Mouse (Mus musculus) embryonic facial prominence, embryonic 13.5 days (tissue): ENCODE results near the gene Aff3. TPM values are rescaled to one million over a fixed set of nuclear protein-coding genes. Genes with fewer than 3 reads are reported as not detected.

Source experiments
- ATAC-seq: fragments of 200-750 bp; cut with Nextera tagmentation; 2 replicates; pipeline ENCODE4 v1.8.0; 2017; ENCODE audit warnings: low read depth; ENCODE audit not compliant: insufficient number of reproducible peaks, insufficient read depth, low FRiP score, low TSS enrichment
- H3K27ac ChIP-seq: fragments of 300-500 bp; sonication (generic); 2 replicates; pipeline ENCODE4 v1.5.1; 2015; ENCODE audit warnings: moderate library complexity, mild to moderate bottlenecking, inconsistent platforms
- H3K27me3 ChIP-seq: fragments of 300-500 bp; sonication (generic); 2 replicates; pipeline ENCODE4 v1.6.1; 2015; ENCODE audit warnings: mild to moderate bottlenecking, inconsistent platforms
- H3K36me3 ChIP-seq: fragments of 300-500 bp; sonication (generic); 2 replicates; pipeline ENCODE4 v1.6.1; 2015; ENCODE audit warnings: mild to moderate bottlenecking, inconsistent platforms
- H3K4me1 ChIP-seq: fragments of 300-500 bp; sonication (generic); 2 replicates; pipeline ENCODE4 v1.6.1; 2015; ENCODE audit warnings: inconsistent platforms
- H3K4me2 ChIP-seq: fragments of 300-500 bp; sonication (generic); 2 replicates; pipeline ENCODE4 v1.6.1; 2015; ENCODE audit warnings: moderate library complexity, mild to moderate bottlenecking, inconsistent platforms
- H3K4me3 ChIP-seq: fragments of 300-500 bp; sonication (generic); 2 replicates; pipeline ENCODE4 v1.5.1; 2015; ENCODE audit warnings: mild to moderate bottlenecking, inconsistent platforms
- H3K9ac ChIP-seq: fragments of 300-500 bp; sonication (generic); 2 replicates; pipeline ENCODE4 v1.6.1; 2015; ENCODE audit warnings: mild to moderate bottlenecking, inconsistent platforms
- H3K9me3 ChIP-seq: fragments of 300-500 bp; sonication (generic); 2 replicates; pipeline ENCODE4 v1.6.1; 2016; ENCODE audit warnings: inconsistent platforms
- WGBS: fragments of 180-500 bp; shearing (Covaris S2); methylation state at CpG from one replicate; pipeline ENCODE4 v1.1.7; 2015; ENCODE audit warnings: mixed read lengths; 5-methylcytosine and 5-hydroxymethylcytosine counted together
- polyA plus RNA-seq: library from polyadenylated mRNA; unstranded; fragments of >200 nt; fragmentation: Nextera tagmentation; extraction: Ambion mirVana; gene quantifications from 2 replicates; pipeline ENCODE4 v1.2.1, GENCODE M21; 2015

The Aff3 gene
- polyA plus RNA-seq, 1 experiment from 2014 or later: 12.0 TPM

DNA sequence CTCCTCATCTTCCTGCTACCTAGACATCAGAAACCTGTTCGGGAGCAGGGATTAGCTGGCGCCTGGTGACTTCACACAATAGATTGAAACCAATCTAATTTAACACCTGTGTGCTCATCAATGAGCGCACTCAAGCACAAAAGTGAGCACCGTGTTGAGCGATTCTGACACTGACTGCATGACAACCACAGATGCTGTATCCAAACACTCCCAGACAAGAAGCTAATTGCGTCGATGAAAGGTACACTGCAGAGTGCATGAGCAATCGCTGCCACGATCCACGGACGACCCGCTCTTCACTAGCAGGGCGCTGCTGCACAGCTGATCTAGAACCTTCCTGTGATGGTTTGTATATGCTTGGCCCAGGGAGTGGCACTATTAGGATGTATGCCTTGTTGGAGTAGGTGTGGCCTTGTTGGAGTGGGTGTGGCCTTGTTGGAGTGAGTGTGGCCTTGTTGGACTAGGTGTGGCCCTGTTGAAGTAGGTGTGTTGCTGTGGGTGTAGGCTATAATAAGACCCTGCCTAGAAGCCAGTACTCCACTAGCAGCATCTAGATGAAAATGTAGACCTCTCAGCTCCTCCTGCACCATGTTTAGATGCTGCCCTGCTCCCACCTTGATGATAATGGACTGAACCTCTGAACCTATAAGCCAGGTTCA is 161.2 kb downstream of the Aff3 start:
- ATAC-seq: no peak
- WGBS: 77% methylated on average over 13 of the region's 13 CpGs

DNA sequence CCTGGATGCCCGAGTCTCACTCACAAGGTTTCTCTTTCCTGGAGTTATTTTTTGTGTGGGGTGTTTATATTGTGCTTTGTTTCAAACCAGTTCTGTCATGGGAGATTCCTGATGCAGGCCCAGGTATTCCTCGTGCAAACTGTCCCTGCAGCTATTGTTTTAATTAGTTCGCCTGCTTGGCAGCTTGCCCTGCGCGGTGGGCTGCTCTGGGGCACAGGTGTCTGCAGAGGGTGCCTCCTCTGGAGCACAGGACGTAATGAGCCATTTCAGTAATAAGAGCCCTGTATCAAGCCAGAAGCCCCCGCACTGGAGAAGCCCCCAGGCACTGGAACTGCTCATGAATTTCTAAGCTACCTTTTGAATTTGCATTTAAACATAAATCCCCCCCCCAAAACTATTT is 162.0 kb downstream of the Aff3 start:
- H3K27me3 ChIP-seq: no peaks in the 10 kb centered on the region
- no peak overlapping the region; the same call in 1 of the 2 replicates for H3K27ac ChIP-seq
- no peak overlapping the region for H3K4me2 ChIP-seq
- no peak for ATAC-seq
- 37% methylated on average over 7 of the region's 7 CpGs for WGBS
- H3K4me3 ChIP-seq: no peak overlapping the region
- H3K9me3 ChIP-seq: no peaks in the 10 kb centered on the region
- no peak overlapping the region for H3K9ac ChIP-seq
- H3K4me1 ChIP-seq: peaks cover 10% of the 10 kb centered on the region
- no peaks in the 10 kb centered on the region for H3K36me3 ChIP-seq

More for the DNA sequence above, 161.2 kb downstream of the Aff3 start:
- Histone ChIP-seq H3K27ac (no peak overlapping the region), H3K36me3 (no peaks in the 10 kb centered on the region), H3K27me3 (no peaks in the 10 kb centered on the region), H3K4me3 (no peak overlapping the region), H3K4me1 (peaks cover 11% of the 10 kb centered on the region), H3K4me2 (no peak overlapping the region), H3K9ac (no peak overlapping the region), H3K9me3 (no peaks in the 10 kb centered on the region)

DNA sequence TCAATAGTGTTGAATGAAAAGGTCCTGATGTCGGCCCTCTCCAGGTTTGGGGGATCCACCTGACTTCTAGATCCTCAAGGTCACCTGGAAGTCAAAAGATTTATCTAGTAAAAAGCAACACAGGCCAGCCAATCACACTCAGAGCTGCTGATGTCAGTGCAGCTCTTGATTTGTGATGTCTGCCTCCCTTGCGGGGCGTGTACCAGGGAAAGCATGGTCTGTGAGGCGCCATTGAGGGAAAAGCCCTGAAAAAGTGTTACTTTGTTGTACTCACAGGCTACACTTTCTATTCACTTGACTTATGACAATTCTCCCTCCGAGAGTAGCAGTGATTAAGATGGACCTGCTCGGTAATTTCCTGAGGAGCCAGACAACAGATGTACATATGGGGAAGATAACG is 163.5 kb downstream of the Aff3 start:
- Histone ChIP-seq H3K36me3 (no peaks in the 10 kb centered on the region), H3K9ac (no peak overlapping the region), H3K4me2 (no peak overlapping the region), H3K27me3 (no peaks in the 10 kb centered on the region), H3K9me3 (no peaks in the 10 kb centered on the region), H3K27ac (no peak overlapping the region), H3K4me1 (peaks cover 20% of the 10 kb centered on the region), H3K4me3 (no peak overlapping the region)
- WGBS: 84% methylated on average over 7 of the region's 7 CpGs
- no peak for ATAC-seq

DNA sequence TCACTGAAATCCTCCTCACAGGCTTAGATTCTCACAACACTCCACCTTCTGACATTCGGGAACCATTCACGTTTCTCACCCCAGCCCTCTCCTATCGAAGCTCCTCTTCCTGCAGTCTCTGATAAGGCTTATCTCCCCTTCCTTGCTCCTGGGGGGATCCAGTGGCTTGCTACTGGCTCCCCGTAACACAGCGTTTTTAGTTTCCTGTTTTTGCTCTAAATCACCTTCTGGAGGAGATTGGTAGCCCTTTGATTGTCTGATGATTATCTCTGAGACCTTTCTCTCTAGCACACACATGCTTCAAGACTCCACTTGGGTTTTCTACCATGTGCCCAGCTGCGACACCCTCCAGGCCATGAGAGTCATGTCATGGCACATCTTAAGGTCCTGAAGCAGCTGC is 165.3 kb downstream of the Aff3 start:
- Histone ChIP-seq H3K4me1 (peaks cover 20% of the 10 kb centered on the region), H3K36me3 (no peaks in the 10 kb centered on the region), H3K27me3 (no peaks in the 10 kb centered on the region), H3K9me3 (no peaks in the 10 kb centered on the region), H3K27ac (no peak overlapping the region), H3K9ac (no peak overlapping the region), H3K4me2 (no peak overlapping the region), H3K4me3 (no peak overlapping the region)
- no peak for ATAC-seq
- WGBS: 76% methylated on average over 6 of the region's 6 CpGs

DNA sequence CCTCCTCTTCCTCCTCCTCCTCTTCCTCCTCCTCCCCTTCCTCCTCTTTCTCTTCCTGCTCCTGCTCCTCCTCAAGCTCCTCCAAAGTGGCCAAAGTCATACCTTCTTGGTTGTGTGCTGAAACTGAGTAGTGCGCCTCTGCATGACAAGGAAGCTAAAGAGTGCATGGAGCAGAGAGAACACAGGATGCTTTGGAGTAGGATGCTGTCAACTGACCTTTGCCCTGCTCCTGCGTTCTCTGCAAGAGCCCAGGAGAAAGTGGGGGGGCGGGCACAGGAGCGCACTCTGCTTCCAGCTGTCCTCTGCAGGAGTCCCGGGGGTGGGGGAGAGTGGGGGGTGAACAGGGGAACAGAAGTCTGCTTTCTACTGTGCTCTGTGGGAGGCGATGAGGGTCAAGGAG is 167.2 kb downstream of the Aff3 start:
- H3K36me3 ChIP-seq: no peaks in the 10 kb centered on the region
- H3K27ac ChIP-seq: no peak overlapping the region
- H3K4me3 ChIP-seq: no peak overlapping the region
- no peaks in the 10 kb centered on the region for H3K9me3 ChIP-seq
- ATAC-seq: no peak
- H3K9ac ChIP-seq: no peak overlapping the region
- H3K4me1 ChIP-seq: peaks cover 20% of the 10 kb centered on the region
- WGBS: 22% methylated on average over 6 of the region's 6 CpGs
- no peak overlapping the region for H3K4me2 ChIP-seq
- no peaks in the 10 kb centered on the region for H3K27me3 ChIP-seq

DNA sequence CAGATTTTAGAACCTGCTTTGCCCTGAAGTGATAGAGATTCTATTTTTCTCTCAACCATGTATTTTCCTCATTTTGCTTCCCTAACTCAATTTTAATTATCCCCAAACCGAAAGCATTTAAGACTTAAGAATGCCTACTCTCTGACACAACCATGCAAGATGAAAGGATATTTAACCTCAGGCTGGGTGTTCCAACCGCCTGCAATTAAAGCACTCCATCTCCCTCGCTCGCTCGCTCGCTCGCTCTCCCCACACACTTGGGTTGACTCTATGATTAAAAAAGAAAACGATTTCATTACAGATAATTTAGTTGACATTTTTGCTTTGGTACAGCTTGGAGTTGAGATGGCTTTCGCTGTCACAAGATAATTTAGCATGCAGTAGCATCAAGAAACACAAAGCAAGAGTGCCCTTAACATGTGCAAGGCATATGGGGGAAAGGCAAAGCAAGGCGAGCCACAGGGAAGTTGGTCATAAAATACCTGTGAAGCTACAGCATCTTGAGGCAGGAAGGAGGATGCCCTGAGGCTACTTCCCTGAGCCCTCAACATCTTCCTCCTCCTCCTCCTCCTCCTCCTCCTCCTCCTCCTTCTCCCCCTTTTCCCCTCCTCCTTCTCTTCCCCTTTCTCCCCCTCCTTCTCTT is 167.7 kb downstream of the Aff3 start:
- H3K4me1 ChIP-seq: peaks cover 19% of the 10 kb centered on the region
- 40% methylated on average over 10 of the region's 10 CpGs for WGBS

DNA sequence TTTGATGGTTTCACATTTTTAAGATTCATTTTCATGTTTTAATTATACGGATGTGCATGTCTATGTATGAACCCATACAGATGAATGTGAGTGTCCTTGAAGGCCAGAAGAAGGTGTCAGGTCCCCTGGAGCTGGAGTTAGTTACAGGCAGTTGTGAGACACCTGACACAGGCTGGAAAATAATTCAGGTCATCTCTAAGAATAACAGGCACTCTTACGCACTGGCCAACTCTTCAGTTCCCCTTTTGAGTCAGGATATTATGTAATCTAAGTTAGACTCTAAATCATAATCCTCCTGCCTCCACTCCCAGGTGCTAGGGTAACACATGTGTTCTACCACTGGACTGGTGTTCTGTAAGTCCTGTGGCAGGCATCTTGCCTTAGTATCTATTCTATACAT is 169.5 kb downstream of the Aff3 start:
- WGBS: 89% methylated on average over 2 of the region's 2 CpGs
- no peaks in the 10 kb centered on the region for H3K27me3 ChIP-seq
- no peaks in the 10 kb centered on the region for H3K36me3 ChIP-seq
- H3K27ac ChIP-seq: no peak overlapping the region
- no peak overlapping the region for H3K4me3 ChIP-seq
- no peaks in the 10 kb centered on the region for H3K9me3 ChIP-seq
- H3K9ac ChIP-seq: no peak overlapping the region
- peaks cover 27% of the 10 kb centered on the region for H3K4me1 ChIP-seq
- ATAC-seq: no peak
- no peak overlapping the region for H3K4me2 ChIP-seq

More for the DNA sequence above, 167.7 kb downstream of the Aff3 start:
- Histone ChIP-seq H3K9ac (no peak overlapping the region), H3K4me2 (no peak overlapping the region), H3K27me3 (no peaks in the 10 kb centered on the region), H3K27ac (no peak overlapping the region), H3K9me3 (no peaks in the 10 kb centered on the region), H3K36me3 (no peaks in the 10 kb centered on the region), H3K4me3 (no peak overlapping the region)
- ATAC-seq: no peak

DNA sequence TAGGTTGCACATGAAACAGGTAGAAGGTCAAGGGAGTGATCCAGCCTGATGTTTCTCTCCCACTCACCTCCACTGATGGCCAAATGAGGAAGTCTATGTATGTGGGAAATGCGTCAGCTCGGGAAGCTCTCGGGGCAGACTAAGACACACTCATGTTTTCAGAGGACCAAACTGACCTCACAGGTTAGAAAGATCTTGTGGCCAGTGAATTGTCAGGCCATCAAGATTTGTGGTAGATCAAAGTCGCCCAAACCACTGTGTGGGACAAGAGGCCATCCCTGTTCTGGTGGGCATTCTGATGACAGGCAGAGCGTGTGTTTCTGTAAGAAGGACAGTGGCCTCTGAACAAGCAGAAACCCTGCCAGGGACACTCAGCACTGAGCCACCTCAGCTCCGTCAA is 175.0 kb downstream of the Aff3 start:
- no peaks in the 10 kb centered on the region for H3K36me3 ChIP-seq
- H3K9me3 ChIP-seq: no peaks in the 10 kb centered on the region
- WGBS: 93% methylated on average over 6 of the region's 6 CpGs
- no peaks in the 10 kb centered on the region for H3K27me3 ChIP-seq
- no peak overlapping the region for H3K9ac ChIP-seq
- H3K4me2 ChIP-seq: no peak overlapping the region
- H3K27ac ChIP-seq: no peak overlapping the region
- ATAC-seq: no peak
- H3K4me1 ChIP-seq: peaks cover 23% of the 10 kb centered on the region
- no peak overlapping the region for H3K4me3 ChIP-seq

DNA sequence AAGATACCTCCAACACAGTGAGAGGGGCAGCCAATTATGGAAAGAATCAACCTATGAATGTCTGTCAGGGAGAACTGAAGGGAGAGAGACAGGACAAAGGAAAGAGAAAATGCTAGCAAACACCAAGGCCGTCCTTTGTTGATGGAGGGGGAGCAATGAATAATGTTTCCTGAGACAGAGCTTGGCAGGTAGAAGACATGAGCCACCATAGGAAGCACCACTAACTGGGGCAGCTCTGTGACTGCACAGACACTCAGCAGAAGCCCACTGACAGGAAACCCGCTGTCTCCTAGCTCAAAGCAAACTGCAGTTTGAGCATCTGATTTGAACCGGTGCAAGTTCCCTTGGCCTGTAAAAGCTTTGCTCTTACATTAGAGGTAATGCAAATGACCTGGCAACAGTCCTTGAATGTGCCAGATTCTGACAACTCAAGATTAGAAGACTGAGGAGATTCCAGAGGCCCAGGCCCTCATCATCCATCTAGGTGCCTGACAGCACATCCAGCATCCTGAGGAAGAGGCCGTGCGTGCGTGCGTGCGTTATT is 176.0 kb downstream of the Aff3 start:
- H3K36me3 ChIP-seq: no peaks in the 10 kb centered on the region
- H3K4me1 ChIP-seq: peaks cover 18% of the 10 kb centered on the region; the same call in 1 of the 2 replicates
- WGBS: 89% methylated on average over 8 of the region's 8 CpGs
- H3K27me3 ChIP-seq: no peaks in the 10 kb centered on the region
- no peak overlapping the region for H3K4me3 ChIP-seq
- no peak overlapping the region for H3K4me2 ChIP-seq
- no peak overlapping the region for H3K9ac ChIP-seq
- no peak for ATAC-seq
- no peaks in the 10 kb centered on the region for H3K9me3 ChIP-seq
- no peak overlapping the region for H3K27ac ChIP-seq

DNA sequence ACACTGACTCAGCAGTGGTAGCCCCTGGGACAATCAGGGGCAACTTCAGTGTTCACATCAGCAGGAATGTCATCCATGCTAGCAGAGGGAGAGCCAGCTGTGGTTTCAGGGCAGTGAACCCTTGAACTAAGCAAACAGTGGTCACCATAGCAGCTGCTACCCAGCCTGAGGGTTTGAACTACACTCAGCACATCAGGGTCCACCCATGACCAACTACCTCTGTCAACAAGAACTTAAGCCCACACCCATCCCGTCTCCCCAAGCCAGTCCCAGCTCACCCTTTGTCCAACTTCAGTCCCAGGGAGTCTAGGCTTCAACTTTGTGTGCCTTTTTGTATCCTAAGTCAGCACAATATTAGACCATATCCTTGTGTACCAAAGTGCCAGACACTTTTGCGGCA is 176.9 kb downstream of the Aff3 start:
- 91% methylated on average over 2 of the region's 2 CpGs for WGBS
- ATAC-seq: no peak
- Histone ChIP-seq H3K4me1 (peaks cover 22% of the 10 kb centered on the region; the same call in 1 of the 2 replicates), H3K9me3 (no peaks in the 10 kb centered on the region), H3K27me3 (no peaks in the 10 kb centered on the region), H3K4me2 (no peak overlapping the region), H3K36me3 (no peaks in the 10 kb centered on the region), H3K9ac (no peak overlapping the region), H3K27ac (no peak overlapping the region), H3K4me3 (no peak overlapping the region)

DNA sequence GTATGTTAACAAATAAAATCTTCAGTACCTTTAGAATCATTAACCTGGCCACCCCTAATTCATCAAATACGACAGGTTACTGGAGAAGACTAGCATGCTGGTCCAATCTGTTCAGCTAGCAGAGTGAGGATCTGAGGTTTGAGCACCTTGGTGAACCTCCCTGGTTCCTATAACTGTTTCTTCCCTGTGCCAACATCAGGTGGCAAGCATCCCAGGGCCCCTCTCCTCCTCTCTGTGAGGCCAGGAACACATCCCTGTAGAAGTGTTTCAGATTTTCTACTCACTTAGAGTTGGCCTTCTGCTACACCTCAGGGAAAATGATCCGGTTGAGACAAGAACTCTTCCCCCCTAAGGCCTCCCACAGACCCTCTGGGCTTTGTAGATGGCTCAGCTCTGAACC is 181.6 kb downstream of the Aff3 start:
- no peak for ATAC-seq
- Histone ChIP-seq H3K4me1 (peaks cover 15% of the 10 kb centered on the region; the same call in 1 of the 2 replicates), H3K4me2 (no peak overlapping the region), H3K9me3 (no peaks in the 10 kb centered on the region), H3K27me3 (no peaks in the 10 kb centered on the region), H3K27ac (no peak overlapping the region), H3K36me3 (no peaks in the 10 kb centered on the region), H3K9ac (no peak overlapping the region), H3K4me3 (no peak overlapping the region)
- WGBS: 70% methylated on average over 2 of the region's 2 CpGs

DNA sequence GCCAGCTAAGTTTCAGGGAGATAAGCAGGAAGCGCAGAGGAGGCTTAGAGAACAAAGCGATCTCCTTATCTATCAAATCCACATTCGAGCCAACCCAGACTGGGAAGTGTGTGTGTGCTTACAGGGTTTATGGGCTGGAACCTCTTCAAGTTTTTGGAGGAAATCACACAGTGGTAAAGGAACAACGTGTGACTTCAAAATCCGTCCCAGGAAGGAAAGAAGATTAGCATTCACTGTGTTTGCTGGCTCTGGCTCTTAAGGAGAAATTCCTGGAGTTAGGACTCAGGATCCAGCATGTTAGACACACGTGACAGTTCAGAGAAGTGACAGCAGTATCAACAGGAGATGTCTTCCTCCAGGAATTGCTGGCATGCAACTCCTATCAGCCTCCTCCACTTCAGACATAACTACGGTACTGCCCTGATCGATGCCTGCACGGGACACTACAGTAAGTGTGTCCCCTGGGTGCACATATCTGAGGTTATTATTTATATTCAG is 186.5 kb downstream of the Aff3 start:
- no peak for ATAC-seq
- no peak overlapping the region for H3K4me3 ChIP-seq
- no peaks in the 10 kb centered on the region for H3K9me3 ChIP-seq
- H3K4me2 ChIP-seq: no peak overlapping the region
- H3K36me3 ChIP-seq: no peaks in the 10 kb centered on the region
- no peaks in the 10 kb centered on the region for H3K27me3 ChIP-seq
- H3K4me1 ChIP-seq: peaks cover 2% of the 10 kb centered on the region; the same call in 1 of the 2 replicates
- no peak overlapping the region for H3K9ac ChIP-seq
- WGBS: 61% methylated on average over 9 of the region's 9 CpGs
- no peak overlapping the region for H3K27ac ChIP-seq
